Mouse (Mus musculus) hindbrain, embryonic 16.5 days (tissue): ENCODE measurements around the gene Arhgap21. TPM values are rescaled to one million over a fixed set of nuclear protein-coding genes. Genes with fewer than 3 reads are reported as not detected.

Experiments
- ATAC-seq: fragments of 200-750 bp; cut with Nextera tagmentation; 2 replicates; pipeline ENCODE4 v1.8.0; 2017; ENCODE audit warnings: moderate TSS enrichment, moderate library complexity
- H3K27ac ChIP-seq: fragments of 300-500 bp; sonication (generic); 2 replicates; pipeline ENCODE4 v1.5.1; 2014; ENCODE audit warnings: low read depth, mild to moderate bottlenecking, control low read depth, low read length, moderate library complexity
- H3K27me3 ChIP-seq: fragments of 300-500 bp; sonication (generic); replicated peaks from 2 replicates; pipeline ENCODE4 v1.6.1; 2014; ENCODE audit warnings: low read length; ENCODE audit not compliant: control insufficient read depth, insufficient read depth
- H3K36me3 ChIP-seq: fragments of 300-500 bp; sonication (generic); 2 replicates; pipeline ENCODE4 v1.6.1; 2014; ENCODE audit warnings: mild to moderate bottlenecking, low read length, moderate library complexity, mixed read lengths; ENCODE audit not compliant: control insufficient read depth, insufficient read depth
- H3K4me1 ChIP-seq: fragments of 300-500 bp; sonication (generic); 2 replicates; pipeline ENCODE4 v1.6.1; 2014; ENCODE audit warnings: low read depth, low read length; ENCODE audit not compliant: control insufficient read depth, insufficient read depth
- H3K4me2 ChIP-seq: fragments of 300-500 bp; sonication (generic); 2 replicates; pipeline ENCODE4 v1.6.1; 2014; ENCODE audit warnings: mild to moderate bottlenecking, low read length, control low read depth, moderate library complexity
- H3K4me3 ChIP-seq: fragments of 300-500 bp; sonication (generic); 2 replicates; pipeline ENCODE4 v1.5.1; 2014; ENCODE audit warnings: mild to moderate bottlenecking, low read length, control low read depth, moderate library complexity
- H3K9ac ChIP-seq: fragments of 300-500 bp; sonication (generic); 2 replicates; pipeline ENCODE4 v1.6.1; 2014; ENCODE audit warnings: low read depth, mild to moderate bottlenecking, control low read depth, low read length, moderate library complexity
- H3K9me3 ChIP-seq: fragments of 300-500 bp; sonication (generic); 2 replicates; pipeline ENCODE4 v1.6.1; 2014; ENCODE audit warnings: mild to moderate bottlenecking, low read length, moderate library complexity; ENCODE audit not compliant: control insufficient read depth
- WGBS: fragments of 180-500 bp; shearing (Covaris S2); extraction: QIAGEN DNeasy Blood & Tissue Kit; methylation state at CpG from one replicate; pipeline ENCODE4 v1.1.7; 2014; 5-methylcytosine and 5-hydroxymethylcytosine counted together
- polyA plus RNA-seq: library from polyadenylated mRNA; unstranded; fragments of >200 nt; fragmentation: Nextera tagmentation; extraction: Ambion mirVana; gene quantifications from 2 replicates; pipeline ENCODE4 v1.2.1, GENCODE M21; 2015

Gene Arhgap21
- polyA plus RNA-seq, 1 experiment from 2014 or later, result 24.7 TPM

- H3K4me3 ChIP-seq, result no peak overlapping the region
- no peaks in the 10 kb centered on the region for H3K9me3 ChIP-seq
- H3K27ac ChIP-seq, result no peak overlapping the region
- H3K27me3 ChIP-seq, result no peaks in the 10 kb centered on the region
- peak overlapping the region; percentile 18; the same call in 1 of the 2 replicates for H3K4me2 ChIP-seq
- 31% methylated on average over 8 of the region's 8 CpGs for WGBS
- H3K36me3 ChIP-seq, result no peaks in the 10 kb centered on the region
- peaks cover 54% of the 10 kb centered on the region for H3K4me1 ChIP-seq
- ATAC-seq, result no peak
- no peak overlapping the region for H3K9ac ChIP-seq
Measured at GRCm38 (mm10) chr2:20961295-20961694, 7.4 kb downstream of the Arhgap21 start.

- H3K27ac ChIP-seq, result peak overlapping the region; percentile 44; the same call in 1 of the 2 replicates
- peaks cover 48% of the 10 kb centered on the region for H3K4me1 ChIP-seq
- H3K27me3 ChIP-seq, result no peaks in the 10 kb centered on the region
- ATAC-seq, result no peak
- H3K4me3 ChIP-seq, result no peak overlapping the region
- H3K9ac ChIP-seq, result no peak overlapping the region
- H3K9me3 ChIP-seq, result no peaks in the 10 kb centered on the region
- peak overlapping the region; percentile 44 for H3K4me2 ChIP-seq
- no peaks in the 10 kb centered on the region for H3K36me3 ChIP-seq
- 43% methylated on average over 8 of the region's 8 CpGs for WGBS
Measured at GRCm38 (mm10) chr2:20960668-20961035, 8.0 kb downstream of the Arhgap21 start.

DNA sequence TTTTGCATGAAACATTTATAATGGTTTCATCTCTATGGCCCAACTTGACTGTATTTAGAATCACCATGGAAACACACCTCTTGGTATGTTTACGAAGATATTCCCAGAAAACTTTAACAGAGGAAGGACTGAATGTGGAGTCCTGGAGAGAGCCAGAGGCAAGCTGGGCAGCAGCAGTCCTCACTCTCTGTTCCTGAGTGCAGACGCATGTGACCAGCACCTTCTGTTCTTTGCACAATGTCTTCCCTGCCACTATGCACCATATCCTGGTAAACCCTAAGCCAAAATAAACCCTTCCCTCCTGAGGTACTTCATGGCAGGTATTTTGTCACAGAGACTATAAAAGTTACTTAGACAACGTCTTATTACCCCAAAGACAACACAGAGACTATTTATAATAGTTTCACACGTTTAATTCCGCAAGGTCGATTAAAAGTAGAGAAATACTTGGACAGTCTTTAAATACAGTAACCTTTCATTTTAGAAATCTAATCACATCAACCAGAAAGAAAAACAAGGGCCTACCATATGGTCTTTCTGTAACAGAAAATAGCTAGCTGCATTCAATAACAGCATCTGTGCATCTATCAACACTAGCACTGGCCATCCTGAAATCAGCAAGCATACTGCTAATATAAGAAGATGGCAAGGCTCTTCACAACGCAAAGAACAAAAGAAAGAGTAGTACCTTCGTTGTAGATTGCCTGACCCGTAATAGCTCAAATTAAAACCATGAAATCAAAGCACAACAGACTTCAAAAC is 8.6 kb downstream of the Arhgap21 start:
- no peaks in the 10 kb centered on the region for H3K27me3 ChIP-seq
- H3K27ac ChIP-seq, result no peak overlapping the region
- H3K4me1 ChIP-seq, result peaks cover 46% of the 10 kb centered on the region
- 56% methylated on average over 9 of the region's 9 CpGs for WGBS
- H3K4me2 ChIP-seq, result peak overlapping the region; percentile 44
- no peaks in the 10 kb centered on the region for H3K36me3 ChIP-seq
- H3K4me3 ChIP-seq, result no peak overlapping the region
- no peak for ATAC-seq
- H3K9me3 ChIP-seq, result no peaks in the 10 kb centered on the region
- no peak overlapping the region for H3K9ac ChIP-seq

- Histone ChIP-seq H3K36me3 (no peaks in the 10 kb centered on the region), H3K9ac (no peak overlapping the region), H3K27me3 (no peaks in the 10 kb centered on the region), H3K9me3 (no peaks in the 10 kb centered on the region), H3K4me2 (no peak overlapping the region), H3K4me1 (peaks cover 43% of the 10 kb centered on the region), H3K4me3 (no peak overlapping the region), H3K27ac (no peak overlapping the region)
- no peak for ATAC-seq
- WGBS, result 66% methylated on average over 2 of the region's 2 CpGs
Measured at GRCm38 (mm10) chr2:20959045-20959444, 9.6 kb downstream of the Arhgap21 start.

GRCm38 (mm10) chr2:20957995-20958394 is 10.7 kb downstream of the Arhgap21 start:
- ATAC-seq, result no peak
- H3K4me1 ChIP-seq, result peaks cover 34% of the 10 kb centered on the region
- H3K9me3 ChIP-seq, result no peaks in the 10 kb centered on the region
- no peak overlapping the region for H3K4me2 ChIP-seq
- H3K27me3 ChIP-seq, result no peaks in the 10 kb centered on the region
- no peak overlapping the region for H3K9ac ChIP-seq
- WGBS, result 85% methylated on average over 1 of the region's 1 CpGs
- no peak overlapping the region for H3K4me3 ChIP-seq
- H3K27ac ChIP-seq, result no peak overlapping the region
- H3K36me3 ChIP-seq, result no peaks in the 10 kb centered on the region

GRCm38 (mm10) chr2:20956716-20957115 is 12.0 kb downstream of the Arhgap21 start:
- no peaks in the 10 kb centered on the region for H3K9me3 ChIP-seq
- H3K4me1 ChIP-seq, result peaks cover 23% of the 10 kb centered on the region
- ATAC-seq, result no peak
- H3K9ac ChIP-seq, result no peak overlapping the region
- no peaks in the 10 kb centered on the region for H3K36me3 ChIP-seq
- no peak overlapping the region for H3K27ac ChIP-seq
- no peak overlapping the region for H3K4me2 ChIP-seq
- H3K4me3 ChIP-seq, result no peak overlapping the region
- 63% methylated on average over 5 of the region's 5 CpGs for WGBS
- H3K27me3 ChIP-seq, result no peaks in the 10 kb centered on the region

DNA sequence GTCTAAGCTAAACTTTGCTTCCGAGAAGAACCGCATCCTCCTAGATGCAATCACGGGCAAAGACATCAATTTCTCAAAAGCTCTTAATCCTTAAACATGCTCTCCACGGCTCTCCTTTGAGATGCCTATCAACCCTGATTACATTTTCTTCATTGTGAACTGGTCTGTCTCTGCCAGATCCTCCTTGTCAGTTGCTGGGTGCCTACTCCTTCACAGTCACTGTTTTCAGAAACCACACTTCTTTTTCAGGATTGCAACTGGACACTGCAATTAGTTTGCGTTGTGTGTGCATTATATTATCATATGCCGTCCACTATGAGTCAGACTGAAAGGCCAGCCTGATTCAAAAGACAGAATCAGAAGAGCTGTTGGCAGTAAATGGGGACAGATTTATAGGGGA is 12.7 kb downstream of the Arhgap21 start:
- Histone ChIP-seq H3K4me2 (no peak overlapping the region), H3K27ac (no peak overlapping the region), H3K27me3 (no peaks in the 10 kb centered on the region), H3K9ac (no peak overlapping the region), H3K36me3 (no peaks in the 10 kb centered on the region), H3K4me1 (peaks cover 18% of the 10 kb centered on the region), H3K4me3 (no peak overlapping the region), H3K9me3 (no peaks in the 10 kb centered on the region)
- no peak for ATAC-seq
- WGBS, result 41% methylated on average over 6 of the region's 6 CpGs

DNA sequence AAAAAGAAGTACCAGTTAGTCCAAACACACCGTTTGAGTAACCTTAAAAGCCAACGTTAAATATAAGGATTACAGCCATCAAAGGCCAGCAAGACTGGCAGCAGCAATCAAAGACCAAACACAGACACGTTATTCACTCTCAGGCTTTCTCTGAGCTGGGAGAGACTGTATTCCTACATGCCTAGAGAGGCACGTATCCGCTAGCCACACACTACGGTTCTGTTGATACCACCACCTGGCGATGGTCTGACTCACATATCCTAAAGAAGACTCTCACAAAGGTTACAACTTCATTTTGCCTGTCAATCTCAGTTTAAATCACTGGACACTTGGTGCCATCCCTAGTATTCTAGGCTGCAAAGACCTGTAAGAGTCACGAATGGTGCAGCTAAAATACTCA is 13.3 kb downstream of the Arhgap21 start:
- H3K9ac ChIP-seq, result no peak overlapping the region
- no peak for ATAC-seq
- H3K4me1 ChIP-seq, result peaks cover 13% of the 10 kb centered on the region
- H3K36me3 ChIP-seq, result no peaks in the 10 kb centered on the region
- H3K27ac ChIP-seq, result no peak overlapping the region
- H3K9me3 ChIP-seq, result no peaks in the 10 kb centered on the region
- no peak overlapping the region for H3K4me3 ChIP-seq
- no peaks in the 10 kb centered on the region for H3K27me3 ChIP-seq
- H3K4me2 ChIP-seq, result no peak overlapping the region
- 69% methylated on average over 8 of the region's 8 CpGs for WGBS

DNA sequence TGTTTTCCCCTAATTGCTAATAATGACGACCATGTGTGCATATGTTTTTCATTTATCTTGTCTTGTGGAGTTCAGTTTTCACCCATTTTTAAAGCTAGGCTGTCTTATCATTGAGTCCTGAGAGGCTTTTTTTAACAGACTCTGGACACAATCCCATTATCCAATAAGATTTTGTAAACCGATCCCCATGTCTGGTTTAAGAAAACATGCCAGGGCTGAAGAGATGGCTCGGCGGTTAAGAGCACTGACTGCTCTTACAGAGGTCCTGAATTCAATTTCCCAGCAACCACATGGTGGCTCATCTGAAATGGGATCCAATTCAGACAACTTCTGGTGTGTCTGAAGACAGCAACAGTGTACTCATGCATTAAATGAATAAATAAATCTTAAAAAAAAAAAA is 16.0 kb downstream of the Arhgap21 start:
- Histone ChIP-seq H3K9me3 (no peaks in the 10 kb centered on the region), H3K4me3 (no peak overlapping the region), H3K9ac (no peak overlapping the region), H3K27me3 (no peaks in the 10 kb centered on the region), H3K27ac (no peak overlapping the region), H3K4me2 (no peak overlapping the region), H3K4me1 (peaks cover 2% of the 10 kb centered on the region; the same call in 1 of the 2 replicates), H3K36me3 (no peaks in the 10 kb centered on the region)
- WGBS, result 62% methylated on average over 4 of the region's 4 CpGs
- ATAC-seq, result no peak
